Mouse (Mus musculus) CH12.LX (cell line): ENCODE measurements around the gene Etfdh. TPM values are rescaled to one million over a fixed set of nuclear protein-coding genes. Genes with fewer than 3 reads are reported as not detected.
A peak's percentile ranks its signal among the peaks of the same experiment; 100 is the strongest.

Experiments used
- DNase-seq: peaks from one replicate; pipeline ENCODE4 v3.0.0-alpha.2; 2013; ENCODE audit errors: extremely low read depth
- H3K27ac ChIP-seq: 2 replicates; pipeline ENCODE4 v1.5.1; 2012; ENCODE audit warnings: low read depth, mild to moderate bottlenecking, control low read depth, moderate library complexity; ENCODE audit not compliant: insufficient read depth
- H3K27me3 ChIP-seq: replicated peaks from 2 replicates; pipeline ENCODE3; 2012; ENCODE audit warnings: inconsistent platforms
- H3K36me3 ChIP-seq, 2 experiments: replicated peaks in 1 of 2; 2 replicates each; pipeline versions ENCODE3 to v1.6.1; 2012; ENCODE audit warnings: inconsistent platforms in 1 of 2, low read length in 1 of 2, mild to moderate bottlenecking in 1 of 2, mixed read lengths in 1 of 2, moderate library complexity in 1 of 2; ENCODE audit not compliant: control insufficient read depth in 1 of 2, insufficient read depth in 1 of 2
- H3K4me1 ChIP-seq, 2 experiments: 2 replicates each; pipeline ENCODE4 v1.6.1; 2012; ENCODE audit warnings: inconsistent platforms in 1 of 2, moderate library complexity in 1 of 2; ENCODE audit not compliant: insufficient read depth in 2 of 2, control insufficient read depth in 1 of 2
- H3K4me2 ChIP-seq: 2 replicates; pipeline ENCODE4 v1.6.1; 2012; ENCODE audit warnings: low read depth, mild to moderate bottlenecking, control low read depth; ENCODE audit not compliant: poor library complexity, insufficient read depth, severe bottlenecking
- H3K4me3 ChIP-seq, 3 experiments: fragments of 150-350 bp in 1 of 3; sonication (generic) in 1 of 3; replicated peaks in 1 of 3; 2 replicates each; pipeline versions ENCODE3 to v1.5.1; 2011 to 2012; ENCODE audit warnings: low read depth in 2 of 3, low read length in 2 of 3, mild to moderate bottlenecking in 2 of 3, moderate library complexity in 2 of 3, control low read depth in 1 of 3, improper control_type of control experiment in 1 of 3, inconsistent platforms in 1 of 3, mixed read lengths in 1 of 3; ENCODE audit not compliant: poor library complexity in 1 of 3
- H3K79me2 ChIP-seq: replicated peaks from 2 replicates; pipeline ENCODE4 v1.6.1; 2012; ENCODE audit warnings: mild to moderate bottlenecking, moderate library complexity; ENCODE audit not compliant: control insufficient read depth, poor library complexity, insufficient read depth, severe bottlenecking; ENCODE audit errors: extremely low read depth
- H3K9ac ChIP-seq: 2 replicates; pipeline ENCODE4 v1.6.1; 2012; ENCODE audit warnings: low read depth, mild to moderate bottlenecking, control low read depth, moderate library complexity; ENCODE audit not compliant: insufficient read depth
- H3K9me3 ChIP-seq: replicated peaks from 2 replicates; pipeline ENCODE3; 2012; ENCODE audit warnings: low read length, inconsistent platforms, mixed read lengths
- BHLHE40 ChIP-seq: IDR thresholded peaks from 2 replicates; pipeline ENCODE4 v1.6.1; 2011; ENCODE audit warnings: mild to moderate bottlenecking, low read depth, low read length, improper control_type of control experiment
- CTCF ChIP-seq, 2 experiments: IDR thresholded peaks in 1 of 2; conservative IDR thresholded peaks in 1 of 2; 2 replicates each; pipeline ENCODE4 v1.5.1; 2011 to 2012; ENCODE audit warnings: low read depth in 2 of 2, low read length in 2 of 2, improper control_type of control experiment in 1 of 2, inconsistent platforms in 1 of 2, mild to moderate bottlenecking in 1 of 2, moderate library complexity in 1 of 2
- GABPA ChIP-seq: IDR thresholded peaks from 2 replicates; pipeline ENCODE4 v1.6.1; 2012; ENCODE audit warnings: low read depth, low read length, improper control_type of control experiment, inconsistent platforms; ENCODE audit not compliant: insufficient replicate concordance
- HCFC1 ChIP-seq: IDR thresholded peaks from 2 replicates; pipeline ENCODE4 v1.6.1; 2012; ENCODE audit warnings: low read depth, mild to moderate bottlenecking, inconsistent platforms, low read length, improper control_type of control experiment
- IRF4 ChIP-seq: IDR thresholded peaks from 2 replicates; pipeline ENCODE4 v1.6.1; 2014; ENCODE audit warnings: low read depth, mild to moderate bottlenecking, inconsistent platforms, low read length, improper control_type of control experiment
- JUND ChIP-seq: conservative IDR thresholded peaks from 2 replicates; pipeline ENCODE4 v1.6.1; 2011; ENCODE audit warnings: low read depth, low read length, improper control_type of control experiment
- MAZ ChIP-seq: IDR thresholded peaks from 2 replicates; pipeline ENCODE4 v1.6.1; 2012; ENCODE audit warnings: low read depth, mild to moderate bottlenecking, inconsistent platforms, low read length, improper control_type of control experiment, moderate library complexity
- MEF2A ChIP-seq: IDR thresholded peaks from 2 replicates; pipeline ENCODE4 v1.6.1; 2014; ENCODE audit warnings: low read depth, mild to moderate bottlenecking, inconsistent platforms, low read length, improper control_type of control experiment, borderline replicate concordance
- NRF1 ChIP-seq: IDR thresholded peaks from 2 replicates; pipeline ENCODE4 v1.6.1; 2014; ENCODE audit warnings: low read depth, mild to moderate bottlenecking, inconsistent platforms, low read length, improper control_type of control experiment, moderate library complexity
- POLR2A ChIP-seq: IDR thresholded peaks from 2 replicates; pipeline ENCODE4 v1.6.1; 2011; ENCODE audit warnings: low read depth, mild to moderate bottlenecking, improper control_type of control experiment, low read length
- RAD21 ChIP-seq: IDR thresholded peaks from 2 replicates; pipeline ENCODE4 v1.6.1; 2011; ENCODE audit warnings: low read depth, mild to moderate bottlenecking, low read length, improper control_type of control experiment, moderate library complexity
- SMC3 ChIP-seq: IDR thresholded peaks from 2 replicates; pipeline ENCODE4 v1.6.1; 2011; ENCODE audit warnings: low read depth, low read length, improper control_type of control experiment
- ZC3H11A ChIP-seq: IDR thresholded peaks from 2 replicates; pipeline ENCODE4 v1.6.1; 2012; ENCODE audit warnings: low read depth, mild to moderate bottlenecking, inconsistent platforms, low read length, improper control_type of control experiment
- ZMIZ1 ChIP-seq: IDR thresholded peaks from 2 replicates; pipeline ENCODE4 v1.6.1; 2012; ENCODE audit warnings: low read depth, mild to moderate bottlenecking, inconsistent platforms, low read length, improper control_type of control experiment
- dilution Hi-C: fragments of 300-500 bp; cut with MboI; formaldehyde crosslinking; loops from 2 replicates; pipeline ENCODE4 v1.14.3; 2020; ENCODE audit warnings: low sequenced_read_pairs; ENCODE audit not compliant: extremely low pct_unique_long_range_greater_than_20kb, extremely low pct_ligation_motif_present
- in situ Hi-C: fragments of 300-500 bp; cut with MboI; formaldehyde crosslinking; loops from 3 replicates; pipeline ENCODE4 v1.14.3; 2019; ENCODE audit warnings: low sequenced_read_pairs, low pct_ligation_motif_present, low pct_unique_long_range_greater_than_20kb, mixed read lengths
- polyA plus RNA-seq: library from polyadenylated mRNA; unstranded; fragments of >175 nt; gene quantifications from 2 replicates; pipeline ENCODE4 v1.2.1, GENCODE M21; 2012; ENCODE audit warnings: low read depth; ENCODE audit not compliant: insufficient read length
- total RNA-seq, 2 experiments: library from RNA; depleted of rRNA; stranded (reverse); fragments of 300-350 nt in 1 of 2; fragments of >200 nt in 1 of 2; gene quantifications; 2 replicates each; pipeline ENCODE4 v1.2.3; 2012 to 2014

The Etfdh gene
- total and polyA plus RNA-seq, 3 experiments = 22.0 to 32.1 (median 22.4) TPM

GRCm38 (mm10) chr3:79670556-79670955, 41.3 kb upstream of the Etfdh start:
- in situ Hi-C loops (no loop called here), dilution Hi-C loops (no loop called here)
- no peaks in the 10 kb centered on the region for H3K79me2 ChIP-seq
- peaks cover 0 to 1% of the 10 kb centered on the region in 2 experiments; a peak in 1 of 4 replicates for H3K4me1 ChIP-seq
- H3K36me3 ChIP-seq = no peaks in the 10 kb centered on the region
- H3K27me3 ChIP-seq = no peaks in the 10 kb centered on the region
- H3K4me2 ChIP-seq = no peak overlapping the region
- no peak for DNase-seq
- no peak overlapping the region for H3K27ac ChIP-seq
- H3K4me3 ChIP-seq = no peak overlapping the region
- no peak for TF ChIP-seq IRF4
- TF ChIP-seq GABPA = no peak
- no peak for TF ChIP-seq HCFC1
- no peak for TF ChIP-seq NRF1
- TF ChIP-seq, all 38 proteins: peak for 0
- no peak overlapping the region for H3K9ac ChIP-seq
- H3K9me3 ChIP-seq = no peaks in the 10 kb centered on the region

- H3K9me3 ChIP-seq = no peaks in the 10 kb centered on the region
- peak; percentile 76 for DNase-seq
- H3K27me3 ChIP-seq = no peaks in the 10 kb centered on the region
- no peak overlapping the region for H3K9ac ChIP-seq
- no peaks in the 10 kb centered on the region for H3K36me3 ChIP-seq
- no peak overlapping the region for H3K4me3 ChIP-seq
- in situ Hi-C loops (loop anchor here (5.0 kb wide), 1 partner anchor 147 kb away; no protein-coding TSS in a partner anchor), dilution Hi-C loops (no loop called here)
- TF ChIP-seq POLR2A (no peak), ZC3H11A (peak; percentile 16; the same call in 1 of the 2 replicates), SMC3 (peak; percentile 89), CTCF (conservative IDR thresholded peaks at IDR 0.05 in 1 of 2, IDR thresholded peaks at IDR 0.05 in 1 of 2; ENCODE audit: low read depth in 2 of 2, low read length in 2 of 2) (peak; percentile 81 to 88), RAD21 (peak; percentile 79), MEF2A (peak; percentile 21; the same call in 1 of the 2 replicates)
- H3K27ac ChIP-seq = no peak overlapping the region
- no peak overlapping the region for H3K4me2 ChIP-seq
- H3K4me1 ChIP-seq = peaks cover 0 to 3% of the 10 kb centered on the region in 2 experiments; a peak in 1 of 4 replicates
- no peaks in the 10 kb centered on the region for H3K79me2 ChIP-seq
Observed at GRCm38 (mm10) chr3:79664787-79665408, 35.6 kb upstream of the Etfdh start.

- Histone ChIP-seq H3K9me3 (no peaks in the 10 kb centered on the region), H3K27ac (no peak overlapping the region), H3K36me3 (no peaks in the 10 kb centered on the region), H3K27me3 (no peaks in the 10 kb centered on the region), H3K4me1 (no peaks in the 10 kb centered on the region), H3K4me3 (no peak overlapping the region), H3K4me2 (no peak overlapping the region), H3K9ac (no peak overlapping the region), H3K79me2 (no peaks in the 10 kb centered on the region)
- DNase-seq = no peak
- in situ Hi-C loops (no loop called here), dilution Hi-C loops (no loop called here)
- TF ChIP-seq JUND (no peak), BHLHE40 (no peak), POLR2A (no peak), ZMIZ1 (no peak), HCFC1 (no peak), MAZ (no peak), RAD21 (no peak), MEF2A (no peak)
Observed at GRCm38 (mm10) chr3:79656682-79657081, 27.4 kb upstream of the Etfdh start.
